Mouse (Mus musculus) lung, adult 2 months (tissue): ENCODE data around the gene Ccnyl1.

ENCODE experiments used
- CTCF ChIP-seq: fragments of 200-500 bp; IDR thresholded peaks from 2 replicates; pipeline ENCODE4 v1.5.1; 2011; ENCODE audit warnings: mild to moderate bottlenecking, low read length, control low read depth; ENCODE audit not compliant: insufficient read depth
- POLR2A ChIP-seq: fragments of 200-500 bp; IDR thresholded peaks from 2 replicates; pipeline ENCODE4 v1.6.1; 2011; ENCODE audit warnings: low read depth, mild to moderate bottlenecking, control low read depth, low read length, borderline replicate concordance; ENCODE audit errors: extremely low read depth

DNA sequence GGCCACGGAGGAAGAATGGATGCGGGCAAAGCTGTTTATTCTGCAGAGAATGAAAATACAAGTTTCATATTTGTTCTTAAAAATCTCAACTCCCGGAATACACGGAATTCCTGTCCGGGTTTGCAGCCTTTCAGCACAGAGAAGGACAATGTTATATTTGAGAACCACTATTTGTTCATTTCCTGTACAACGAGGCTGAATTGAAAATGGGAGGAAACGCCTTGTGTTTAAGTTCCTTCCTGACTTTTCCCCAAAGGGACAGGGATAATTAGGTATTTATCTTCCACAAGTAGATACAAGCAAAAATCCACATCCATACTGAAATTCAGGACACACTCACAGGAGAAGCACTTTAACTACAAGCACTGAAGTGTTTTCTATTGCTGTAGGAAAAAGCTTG lies 31.4 kb upstream of the Ccnyl1 start:
- no peak for TF ChIP-seq CTCF
- TF ChIP-seq POLR2A = no peak
